Mouse (Mus musculus): Measurements from ENCODE around the gene D7Ertd443e. TPM values are rescaled to one million over a fixed set of nuclear protein-coding genes. Genes with fewer than 3 reads are reported as not detected.

The D7Ertd443e gene
- polyA plus RNA-seq, 1 experiment from 2014 or later = 0.24 TPM

- WGBS = 77% methylated on average over 2 of the region's 2 CpGs
- no peak for DNase-seq (ENCODE audit: low spot score)
- no peaks in the 10 kb centered on the region for H3K9me3 ChIP-seq
- no peaks in the 10 kb centered on the region for H3K27me3 ChIP-seq (ENCODE audit: insufficient read depth, poor library complexity, severe bottlenecking)
- no peak overlapping the region for H3K27ac ChIP-seq
- no peaks in the 10 kb centered on the region for H3K36me3 ChIP-seq
- H3K4me1 ChIP-seq (replicated peaks) = no peaks in the 10 kb centered on the region
- no peak overlapping the region for H3K4me3 ChIP-seq
Measured at GRCm38 (mm10) chr7:134235552-134235951, 149.9 kb downstream of the D7Ertd443e start.

GRCm38 (mm10) chr7:134231378-134232346, 153.8 kb downstream of the D7Ertd443e start, which contains the start of gene Adam12:
TSS of gene Adam12 (minus strand) at chr7:134232146.
- WGBS = 73% methylated on average over 14 of the region's 14 CpGs
- no peak within 1 kb of the TSS for H3K27ac ChIP-seq

GRCm38 (mm10) chr7:134230708-134231107, 154.8 kb downstream of the D7Ertd443e start:
- no peak for DNase-seq (ENCODE audit: low spot score)
- no peak overlapping the region for H3K27ac ChIP-seq
- whole genome bisulfite sequencing = 86% methylated on average over 3 of the region's 3 CpGs

More at GRCm38 (mm10) chr7:134231378-134232346, 153.8 kb downstream of the D7Ertd443e start, which contains the start of gene Adam12:
- peaks cover 20% of the 10 kb centered on the region for H3K4me1 ChIP-seq (replicated peaks)
- H3K27me3 ChIP-seq (ENCODE audit: insufficient read depth, poor library complexity, severe bottlenecking) = peaks cover 5% of the 10 kb centered on the region; the same call in 1 of the 2 replicates
- H3K36me3 ChIP-seq = no peaks in the 10 kb centered on the region
- no peak for DNase-seq (ENCODE audit: low spot score)
- no peaks in the 10 kb centered on the region for H3K9me3 ChIP-seq
- H3K4me3 ChIP-seq = no peak within 1 kb of the TSS

DNA sequence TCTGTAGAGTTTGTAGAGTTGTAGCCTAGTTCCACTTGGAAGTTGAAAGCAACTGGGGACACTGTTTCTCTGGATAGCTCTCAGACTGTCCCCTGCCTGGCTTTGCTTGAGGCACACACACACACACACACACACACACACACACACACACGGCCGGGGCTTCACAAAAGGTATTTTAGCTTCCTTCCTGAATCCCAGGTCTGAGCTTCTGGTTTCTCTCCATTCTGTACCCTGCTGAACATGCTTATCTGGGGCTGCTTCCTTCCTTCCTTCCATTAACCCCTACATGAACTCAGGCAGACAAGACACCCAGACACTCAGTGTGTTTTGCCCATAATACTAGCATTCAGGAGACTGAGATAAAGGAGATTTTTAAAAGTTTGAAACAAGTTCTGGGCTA, 155.6 kb downstream of the D7Ertd443e start:
- Histone ChIP-seq H3K36me3 (no peaks in the 10 kb centered on the region), H3K4me3 (no peak overlapping the region), H3K27me3 (ENCODE audit: insufficient read depth, poor library complexity, severe bottlenecking) (peaks cover 21% of the 10 kb centered on the region), H3K9me3 (no peaks in the 10 kb centered on the region), H3K4me1 (replicated peaks) (peaks cover 34% of the 10 kb centered on the region), H3K27ac (0 out of 2 replicates have a peak overlapping the region, but pooled peaks have one; percentile 45)
- DNase-seq (ENCODE audit: low spot score) = no peak
- 91% methylated on average over 2 of the region's 2 CpGs for WGBS

More at GRCm38 (mm10) chr7:134230708-134231107, 154.8 kb downstream of the D7Ertd443e start:
- peaks cover 15% of the 10 kb centered on the region for H3K27me3 ChIP-seq (ENCODE audit: insufficient read depth, poor library complexity, severe bottlenecking)
- no peaks in the 10 kb centered on the region for H3K36me3 ChIP-seq
- H3K4me3 ChIP-seq = no peak overlapping the region
- peaks cover 26% of the 10 kb centered on the region for H3K4me1 ChIP-seq (replicated peaks)
- H3K9me3 ChIP-seq = no peaks in the 10 kb centered on the region

DNA sequence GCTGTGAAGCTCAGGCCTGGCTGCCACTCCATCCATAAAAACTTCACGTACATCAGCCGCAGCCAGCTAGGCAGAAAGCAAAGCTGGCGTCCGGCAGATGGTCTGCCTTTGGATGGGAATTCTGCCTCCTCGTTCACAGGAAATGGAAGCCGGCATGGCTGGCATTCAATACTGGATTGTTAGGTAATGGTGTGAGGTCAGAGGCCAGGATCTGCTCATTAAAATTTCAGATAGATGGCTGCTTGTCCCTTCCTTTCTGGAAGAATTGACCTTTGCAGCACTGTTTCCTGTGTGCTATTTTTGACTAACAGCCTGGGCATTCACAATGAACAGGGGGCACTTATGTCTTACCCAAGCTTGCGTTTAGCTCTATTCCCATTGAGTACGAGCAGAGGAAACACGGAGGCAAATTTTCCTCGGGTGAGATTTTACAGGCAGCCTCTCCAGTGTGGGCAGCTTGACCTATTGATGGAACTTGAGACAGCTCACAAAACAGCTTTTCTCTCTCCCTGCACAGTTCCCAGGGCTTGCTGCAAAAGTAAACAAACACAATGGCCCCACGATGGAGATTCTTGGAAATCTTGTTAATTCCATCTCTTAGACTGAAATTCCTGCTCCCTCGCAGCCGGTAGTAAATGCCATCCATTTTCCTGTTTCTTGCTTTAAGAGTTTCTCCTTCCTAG, 157.5 kb downstream of the D7Ertd443e start:
- 19% methylated on average over 13 of the region's 13 CpGs for WGBS
- Histone ChIP-seq H3K9me3 (no peaks in the 10 kb centered on the region), H3K27ac (peak overlapping the region; percentile 69), H3K27me3 (ENCODE audit: insufficient read depth, poor library complexity, severe bottlenecking) (peaks cover 29% of the 10 kb centered on the region), H3K4me3 (no peak overlapping the region), H3K4me1 (replicated peaks) (peaks cover 45% of the 10 kb centered on the region), H3K36me3 (no peaks in the 10 kb centered on the region)
- peak; percentile 68 for DNase-seq (ENCODE audit: low spot score)

GRCm38 (mm10) chr7:134227101-134227500, 158.4 kb downstream of the D7Ertd443e start:
- peaks cover 35% of the 10 kb centered on the region for H3K27me3 ChIP-seq (ENCODE audit: insufficient read depth, poor library complexity, severe bottlenecking)
- H3K27ac ChIP-seq = peak overlapping the region; percentile 69
- WGBS = 78% methylated on average over 4 of the region's 4 CpGs
- no peak overlapping the region for H3K4me3 ChIP-seq
- H3K9me3 ChIP-seq = no peaks in the 10 kb centered on the region
- DNase-seq (ENCODE audit: low spot score) = no peak
- H3K36me3 ChIP-seq = no peaks in the 10 kb centered on the region
- peaks cover 45% of the 10 kb centered on the region for H3K4me1 ChIP-seq (replicated peaks)

- Histone ChIP-seq H3K9me3 (no peaks in the 10 kb centered on the region), H3K27ac (peak overlapping the region; percentile 16; the same call in 1 of the 2 replicates), H3K4me1 (replicated peaks) (peaks cover 45% of the 10 kb centered on the region), H3K4me3 (no peak overlapping the region), H3K36me3 (no peaks in the 10 kb centered on the region), H3K27me3 (ENCODE audit: insufficient read depth, poor library complexity, severe bottlenecking) (peaks cover 35% of the 10 kb centered on the region)
- WGBS = 72% methylated on average over 3 of the region's 3 CpGs
- DNase-seq (ENCODE audit: low spot score) = no peak
Measured at GRCm38 (mm10) chr7:134226231-134226630, 159.2 kb downstream of the D7Ertd443e start.

DNA sequence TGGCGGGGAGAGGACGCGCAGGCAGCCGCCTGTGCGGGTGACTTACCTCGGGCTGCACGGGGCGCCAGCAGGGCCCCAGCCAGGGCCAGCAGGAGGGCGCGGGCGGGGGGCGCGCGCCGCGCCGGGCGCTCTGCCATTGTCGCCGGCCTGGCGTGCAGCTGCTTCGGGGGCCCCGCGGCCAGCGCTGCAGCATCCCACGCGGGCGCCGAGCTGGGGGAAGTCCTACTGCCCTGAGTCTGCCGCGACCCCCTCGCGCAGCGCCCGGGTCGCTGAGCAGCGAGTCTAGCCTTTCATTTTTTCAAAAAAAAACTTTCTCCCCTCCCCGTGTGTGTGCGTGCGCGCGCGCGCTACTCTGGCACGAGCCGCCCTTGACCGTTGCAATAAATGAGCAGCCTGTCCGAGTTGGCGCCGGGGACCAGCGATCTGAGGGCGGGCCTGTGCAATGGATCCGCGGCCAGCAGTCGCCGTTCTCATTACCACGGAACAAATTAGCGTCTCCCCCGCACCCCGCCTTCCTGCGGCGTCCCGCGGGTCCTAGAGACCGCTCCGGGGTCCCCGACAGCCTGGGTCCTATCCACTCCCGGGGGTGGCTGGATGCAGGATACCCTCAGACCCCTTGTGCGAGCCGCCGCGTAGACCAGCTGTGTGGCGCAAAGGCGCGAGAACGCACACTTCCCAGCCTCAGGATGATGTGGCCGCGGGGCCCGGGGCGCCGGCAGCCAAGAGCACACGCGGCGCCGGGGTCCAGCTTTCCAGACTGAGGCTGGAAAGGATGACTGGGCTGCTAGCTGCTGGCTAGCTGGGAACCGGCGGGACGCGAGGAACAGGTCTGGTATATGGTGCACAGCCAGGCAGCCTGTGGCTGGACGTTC, 160.5 kb downstream of the D7Ertd443e start:
- Histone ChIP-seq H3K4me3 (peak overlapping the region; percentile 70), H3K9me3 (no peaks in the 10 kb centered on the region), H3K36me3 (no peaks in the 10 kb centered on the region), H3K27me3 (ENCODE audit: insufficient read depth, poor library complexity, severe bottlenecking) (peaks cover 35% of the 10 kb centered on the region), H3K27ac (peak overlapping the region; percentile 89), H3K4me1 (replicated peaks) (peaks cover 45% of the 10 kb centered on the region)
- DNase-seq (ENCODE audit: low spot score) = peak; percentile 80
- WGBS = under 1% methylated on average over 90 of the region's 90 CpGs

- under 1% methylated on average over 14 of the region's 14 CpGs for WGBS
- no peak for DNase-seq (ENCODE audit: low spot score)
Measured at GRCm38 (mm10) chr7:134224421-134224740, 161.1 kb downstream of the D7Ertd443e start.

DNA sequence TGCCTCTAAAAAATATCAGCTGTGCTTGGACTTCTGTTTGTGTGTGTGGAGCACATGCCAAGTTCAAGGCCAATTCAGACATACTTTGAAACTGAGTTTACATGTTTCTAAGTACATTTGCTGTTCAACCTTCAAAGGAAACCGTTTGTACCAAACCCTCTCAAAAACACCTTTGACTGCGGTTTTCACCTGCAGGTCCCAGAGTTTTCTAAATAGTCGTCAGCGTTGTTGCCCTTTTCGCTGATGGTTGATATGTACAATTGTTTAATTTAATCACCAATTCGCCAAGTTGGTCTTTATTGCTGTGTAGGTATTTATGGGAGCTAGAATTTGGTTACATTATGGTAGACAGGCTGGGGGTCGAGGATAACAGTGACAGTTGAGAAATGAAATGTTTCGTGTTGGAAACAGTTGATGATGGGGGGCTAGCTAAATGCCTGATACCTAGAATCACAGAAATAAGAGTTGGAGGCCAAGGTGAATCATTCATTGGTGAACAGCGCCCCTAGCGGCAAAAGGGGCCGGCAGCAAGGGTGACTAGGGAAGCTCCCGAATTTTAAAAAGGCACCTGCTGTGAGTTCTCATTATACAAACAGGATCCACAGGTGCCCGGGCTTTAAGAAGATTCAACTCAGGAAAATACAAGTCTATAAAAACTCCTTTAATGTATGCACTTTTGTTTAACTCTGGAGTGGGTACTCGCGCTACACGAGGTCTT, 161.9 kb downstream of the D7Ertd443e start:
- Histone ChIP-seq H3K27ac (no peak overlapping the region), H3K4me1 (replicated peaks) (peaks cover 50% of the 10 kb centered on the region), H3K27me3 (ENCODE audit: insufficient read depth, poor library complexity, severe bottlenecking) (peaks cover 35% of the 10 kb centered on the region), H3K9me3 (no peaks in the 10 kb centered on the region), H3K36me3 (no peaks in the 10 kb centered on the region), H3K4me3 (peak overlapping the region; percentile 70)
- peak; percentile 83 for DNase-seq (ENCODE audit: low spot score)
- 30% methylated on average over 16 of the region's 16 CpGs for WGBS

More at GRCm38 (mm10) chr7:134224421-134224740, 161.1 kb downstream of the D7Ertd443e start:
- peak overlapping the region; percentile 70 for H3K4me3 ChIP-seq
- H3K27ac ChIP-seq = peak overlapping the region; percentile 89
- H3K4me1 ChIP-seq (replicated peaks) = peaks cover 49% of the 10 kb centered on the region
- H3K27me3 ChIP-seq (ENCODE audit: insufficient read depth, poor library complexity, severe bottlenecking) = peaks cover 35% of the 10 kb centered on the region
- H3K36me3 ChIP-seq = no peaks in the 10 kb centered on the region
- no peaks in the 10 kb centered on the region for H3K9me3 ChIP-seq
